Mouse (Mus musculus): Measurements from ENCODE around the gene C5ar2.
"Not testable (repeated sequence)": the region's sequence is repeated elsewhere in the genome, so short reads cannot be mapped to it uniquely, and the experiment has no call there.

Gene C5ar2

GRCm38 (mm10) chr7:16244067-16244466 is at the start of gene C5ar2:
Gene C5ar2, minus strand, starts transcription at chr7:16244154.
- DNase-seq (ENCODE audit: low spot score): no peak

- DNase-seq (ENCODE audit: low spot score): no peak
Measured at GRCm38 (mm10) chr7:16287791-16288190, 43.8 kb upstream of the C5ar2 start.

- no peak for DNase-seq (ENCODE audit: low spot score)
Measured at GRCm38 (mm10) chr7:16287016-16287415, 43.1 kb upstream of the C5ar2 start.

DNA sequence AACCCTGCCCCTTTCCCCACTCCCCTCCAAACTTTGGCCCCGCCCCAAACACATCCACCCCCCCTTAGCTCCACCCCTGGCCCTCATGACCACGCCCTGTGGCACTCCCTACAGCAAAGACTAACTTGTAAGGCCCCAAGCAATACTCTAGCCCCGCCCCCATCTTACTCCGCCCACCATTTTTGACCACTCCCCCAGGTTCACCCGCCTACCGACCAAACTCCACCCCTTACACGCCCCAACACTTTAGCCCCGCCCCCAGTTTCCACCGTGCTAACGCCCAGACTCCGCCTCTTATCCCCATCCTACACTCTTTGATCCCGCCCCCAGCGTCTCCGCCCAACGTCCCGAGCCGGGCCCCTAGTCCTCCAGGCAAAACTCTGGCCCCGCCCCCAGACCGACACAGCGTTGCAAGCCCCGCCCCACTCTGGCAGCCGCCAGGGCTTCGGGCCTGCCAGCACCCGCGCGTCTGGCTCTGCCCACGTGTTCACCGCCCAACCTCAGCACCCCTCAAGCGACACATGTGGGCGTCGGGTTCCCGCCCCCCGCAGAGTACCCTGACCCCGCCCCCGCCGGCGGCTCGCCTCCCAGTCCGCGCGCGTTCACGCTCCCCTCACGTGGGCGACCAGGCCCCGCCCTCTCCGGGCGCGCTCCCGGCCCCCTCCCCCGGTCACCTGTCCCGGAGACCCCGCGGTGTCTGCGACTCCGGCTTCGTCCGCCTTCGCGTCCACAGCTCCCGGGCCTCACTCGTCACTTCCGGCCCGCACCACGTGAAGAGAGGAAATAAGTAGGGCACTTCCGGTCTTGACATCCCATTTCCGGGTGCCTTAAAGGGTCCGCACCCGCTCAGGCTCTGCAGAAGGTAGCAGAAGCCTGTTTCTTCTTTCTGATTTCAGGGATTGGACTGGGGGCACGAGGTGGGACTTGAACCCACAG is 42.3 kb upstream of the C5ar2 start, which contains the start of gene Ccdc9:
Gene Ccdc9 (minus strand): TSS at position 770 of the 936 bp plus-strand sequence.
- DNase-seq (ENCODE audit: low spot score): peak; percentile 99

- no peak for DNase-seq (ENCODE audit: low spot score)
Measured at GRCm38 (mm10) chr7:16285450-16286025, 41.6 kb upstream of the C5ar2 start.

DNA sequence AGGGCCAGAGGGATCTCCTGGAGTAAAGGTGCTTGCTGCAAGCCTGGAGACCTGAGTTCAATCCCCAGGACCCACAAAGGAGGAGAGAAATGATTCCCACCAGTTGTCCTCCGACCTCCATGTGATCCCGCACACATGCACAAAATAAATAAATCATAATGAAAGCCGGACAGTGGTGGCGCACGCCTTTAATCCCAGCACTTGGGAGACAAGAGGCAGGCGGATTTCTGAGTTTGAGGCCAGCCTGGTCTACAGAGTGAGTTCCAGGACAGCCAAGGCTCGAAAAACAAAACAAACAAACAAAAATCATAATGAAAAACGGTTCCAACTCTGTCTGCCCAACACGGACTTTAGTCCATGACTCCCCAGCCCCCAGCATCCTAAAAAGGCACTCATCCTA is 41.0 kb upstream of the C5ar2 start:
- no peak for DNase-seq (ENCODE audit: low spot score)

- DNase-seq (ENCODE audit: low spot score): no peak
Measured at GRCm38 (mm10) chr7:16284001-16284400, 40.0 kb upstream of the C5ar2 start.

DNA sequence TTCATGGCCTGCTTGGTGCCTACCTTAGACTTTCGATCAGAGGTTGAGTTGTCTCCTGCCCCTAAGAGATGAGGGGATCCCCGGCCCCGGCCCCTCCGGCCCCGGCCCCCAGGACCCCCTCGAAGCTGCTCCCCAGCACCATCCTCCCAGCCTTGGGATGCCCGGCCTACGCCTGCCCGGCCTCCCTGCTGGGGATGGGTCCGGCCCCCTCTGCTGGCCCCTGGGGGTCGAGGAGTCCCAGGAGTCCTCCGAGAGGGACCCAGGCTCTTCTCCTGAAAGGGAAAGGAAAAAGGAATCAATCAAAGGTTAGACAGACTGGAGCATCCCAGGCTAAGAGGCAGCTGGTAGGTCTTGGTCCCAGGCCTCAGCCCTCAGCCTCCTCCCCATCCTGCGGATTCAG is 38.4 kb upstream of the C5ar2 start:
- no peak for DNase-seq (ENCODE audit: low spot score)

GRCm38 (mm10) chr7:16280721-16281120 is 36.8 kb upstream of the C5ar2 start:
- no peak for DNase-seq (ENCODE audit: low spot score)

GRCm38 (mm10) chr7:16274922-16275890 is 31.3 kb upstream of the C5ar2 start:
- DNase-seq (ENCODE audit: low spot score): no peak

- no peak for DNase-seq (ENCODE audit: low spot score)
Measured at GRCm38 (mm10) chr7:16273766-16274140, 29.8 kb upstream of the C5ar2 start.

DNA sequence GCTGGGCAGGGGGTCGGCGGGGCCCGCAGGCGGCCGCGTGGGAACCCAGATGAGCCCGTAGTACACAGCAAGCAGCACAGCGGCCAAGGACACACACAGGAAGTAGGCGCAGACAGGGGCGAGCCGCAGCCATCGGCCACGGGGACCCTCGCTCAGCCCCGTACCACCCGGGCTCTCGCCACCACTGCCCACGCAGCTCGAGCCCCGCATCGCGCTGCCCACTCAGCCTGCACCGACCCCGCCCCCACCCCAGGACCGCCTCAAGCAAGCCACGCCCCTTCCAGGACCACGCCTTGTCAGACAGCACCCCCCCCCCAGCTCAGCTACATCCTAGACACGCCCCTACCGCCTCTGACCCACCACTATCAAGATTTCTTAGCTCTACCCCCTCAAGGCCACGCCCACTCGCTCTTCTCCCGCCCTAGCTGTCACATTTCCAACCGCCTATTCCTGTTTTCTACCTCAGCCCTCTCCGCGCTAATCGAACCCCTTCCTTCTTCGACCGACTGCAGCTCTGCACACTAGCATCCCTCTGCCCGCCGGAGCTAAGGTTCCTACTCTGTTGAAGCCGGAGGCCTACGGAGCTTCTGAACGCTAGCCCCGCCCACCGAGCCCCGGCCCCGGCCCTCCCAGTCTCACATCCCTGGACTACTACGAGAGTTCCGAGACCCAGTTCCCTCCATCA is 29.3 kb upstream of the C5ar2 start, which contains the start of gene Inafm1:
Gene Inafm1 (minus strand): TSS at position 537 of the 685 bp plus-strand sequence.
- DNase-seq (ENCODE audit: low spot score): peak; percentile 89

DNA sequence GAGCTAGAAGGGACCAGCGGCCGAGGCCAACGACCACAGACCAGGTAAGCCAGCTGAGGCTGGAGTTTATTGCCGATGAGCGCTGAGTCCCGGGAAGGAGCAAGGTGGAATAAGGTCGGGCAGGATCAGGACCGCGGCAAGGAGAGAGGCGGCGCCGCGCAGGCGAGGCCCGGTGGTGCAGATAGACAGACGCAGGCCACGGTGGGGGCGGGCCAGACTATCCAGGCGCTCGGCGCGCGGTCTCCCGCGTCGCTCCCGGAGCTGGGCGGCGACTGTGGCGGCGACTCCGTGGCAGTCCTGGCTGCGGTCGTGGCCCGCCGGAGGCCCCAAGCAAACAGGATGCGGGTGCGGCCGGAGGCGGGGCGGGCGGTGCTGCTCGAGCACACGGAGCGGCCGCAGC is 28.7 kb upstream of the C5ar2 start:
- DNase-seq (ENCODE audit: low spot score): peak; percentile 65

DNA sequence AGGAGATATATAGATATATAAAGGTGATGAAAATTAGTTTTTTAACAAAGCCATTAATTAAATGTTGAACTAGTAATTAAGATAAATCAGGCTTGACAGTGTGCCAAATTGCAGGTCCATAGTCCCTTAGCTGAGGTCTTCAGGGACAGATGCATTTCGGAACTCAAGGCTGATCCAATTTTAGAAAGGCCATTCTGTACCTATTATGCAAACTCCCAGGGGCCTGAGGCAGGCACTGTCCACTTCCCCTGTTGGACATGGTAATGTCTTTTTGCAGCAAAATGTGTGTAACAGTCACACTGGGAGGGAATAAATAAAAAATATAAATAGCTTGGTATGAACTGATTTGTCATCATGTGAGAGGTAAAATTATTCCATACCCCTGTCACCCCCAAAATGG is 27.2 kb upstream of the C5ar2 start:
- no peak for DNase-seq (ENCODE audit: low spot score)

- DNase-seq (ENCODE audit: low spot score): not testable (repeated sequence)
Measured at GRCm38 (mm10) chr7:16266593-16266992, 22.6 kb upstream of the C5ar2 start.

DNA sequence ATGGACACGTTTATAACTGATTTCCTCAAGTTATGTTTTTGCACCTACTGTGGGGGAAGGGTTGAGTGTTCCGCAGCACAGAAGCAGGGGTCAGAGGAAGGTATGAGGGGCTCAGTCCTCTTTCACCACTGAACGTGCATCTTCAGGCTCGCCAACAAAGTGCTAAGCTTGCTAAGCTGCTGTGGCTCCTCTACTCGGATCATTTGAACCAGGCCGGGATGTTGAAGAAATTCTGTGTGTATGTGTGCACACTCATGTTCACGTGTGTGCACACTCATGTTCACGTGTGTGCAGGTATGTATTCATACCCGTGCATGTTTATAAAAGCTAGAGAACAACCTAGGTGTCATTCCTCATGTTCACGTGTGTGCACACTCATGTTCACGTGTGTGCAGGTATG is 21.9 kb upstream of the C5ar2 start:
- DNase-seq (ENCODE audit: low spot score): no peak

DNA sequence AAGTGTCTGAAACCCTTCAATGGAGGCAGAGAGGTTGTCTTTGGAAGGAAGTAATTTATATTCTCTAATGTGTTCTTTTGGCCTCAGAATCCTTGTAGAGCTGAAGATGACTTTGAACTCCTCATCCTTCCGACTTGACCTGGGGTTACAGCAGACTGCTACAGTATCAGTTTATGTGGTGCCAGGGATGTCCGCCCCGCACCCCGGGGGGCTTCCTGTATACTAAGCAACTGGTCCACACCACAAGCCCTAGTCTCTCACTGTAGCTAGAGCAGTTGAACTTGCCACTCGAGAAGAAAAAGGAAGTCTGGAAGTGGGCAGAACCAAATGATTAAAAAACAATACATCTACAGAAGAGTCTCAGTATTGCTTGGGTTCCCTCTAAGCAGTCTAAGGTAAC is 19.9 kb upstream of the C5ar2 start:
- DNase-seq (ENCODE audit: low spot score): no peak

DNA sequence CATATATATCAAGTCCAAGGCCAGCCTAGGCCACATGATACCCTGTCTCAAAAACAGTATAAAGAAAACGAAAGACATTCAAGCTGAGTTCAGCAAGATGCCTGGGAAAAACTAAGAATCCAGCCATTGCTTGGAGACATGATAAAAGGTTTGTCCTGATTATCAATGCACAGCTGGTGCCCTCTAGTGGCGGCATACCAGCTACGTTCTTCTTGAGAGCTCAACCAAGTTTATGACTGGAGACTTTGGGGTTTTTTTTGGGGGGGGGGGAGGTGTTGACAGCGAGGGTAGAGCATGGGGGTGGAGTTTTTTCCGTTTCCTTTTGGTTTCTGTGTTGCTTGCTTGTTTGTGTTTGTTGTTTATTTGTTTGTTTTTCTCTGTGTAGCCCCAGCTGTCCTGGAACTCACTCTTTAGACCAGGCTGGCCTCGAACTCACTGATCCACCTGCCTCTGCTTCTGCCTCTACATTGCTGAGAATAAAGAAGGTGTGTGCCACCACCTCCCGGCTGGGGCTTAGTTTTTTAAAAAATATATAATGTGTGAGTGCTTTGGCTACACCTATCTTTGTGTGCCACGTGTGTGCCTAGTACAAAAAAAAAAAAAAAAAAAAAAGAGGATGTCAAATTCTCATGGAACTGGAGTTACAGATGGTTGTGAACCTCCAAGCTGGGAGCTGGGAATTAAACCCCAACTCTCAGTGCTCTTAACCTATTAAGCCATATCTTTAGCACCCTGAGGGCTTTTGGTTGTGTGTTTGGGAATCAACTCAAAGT is 19.2 kb upstream of the C5ar2 start:
- peak; percentile 85 for DNase-seq (ENCODE audit: low spot score)

DNA sequence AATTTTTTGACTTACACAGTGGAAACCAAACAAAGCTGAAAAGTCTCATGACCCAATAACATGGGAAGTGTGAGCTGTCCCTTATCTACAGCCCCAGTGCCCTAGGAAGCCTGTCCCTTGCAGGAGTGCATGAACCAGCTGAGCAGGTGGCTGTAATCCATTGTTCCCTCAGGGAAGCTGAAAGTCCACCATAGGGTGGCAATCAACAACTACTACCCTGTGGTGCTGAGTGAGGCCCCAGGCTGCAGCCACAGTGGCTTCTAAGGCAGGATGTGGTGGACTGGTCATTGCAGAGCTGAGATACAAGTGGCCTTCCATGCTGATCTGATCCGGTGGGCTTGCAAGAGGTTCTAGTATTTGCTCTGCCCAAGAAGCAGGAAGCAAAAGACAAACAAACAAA is 17.1 kb upstream of the C5ar2 start:
- DNase-seq (ENCODE audit: low spot score): no peak

DNA sequence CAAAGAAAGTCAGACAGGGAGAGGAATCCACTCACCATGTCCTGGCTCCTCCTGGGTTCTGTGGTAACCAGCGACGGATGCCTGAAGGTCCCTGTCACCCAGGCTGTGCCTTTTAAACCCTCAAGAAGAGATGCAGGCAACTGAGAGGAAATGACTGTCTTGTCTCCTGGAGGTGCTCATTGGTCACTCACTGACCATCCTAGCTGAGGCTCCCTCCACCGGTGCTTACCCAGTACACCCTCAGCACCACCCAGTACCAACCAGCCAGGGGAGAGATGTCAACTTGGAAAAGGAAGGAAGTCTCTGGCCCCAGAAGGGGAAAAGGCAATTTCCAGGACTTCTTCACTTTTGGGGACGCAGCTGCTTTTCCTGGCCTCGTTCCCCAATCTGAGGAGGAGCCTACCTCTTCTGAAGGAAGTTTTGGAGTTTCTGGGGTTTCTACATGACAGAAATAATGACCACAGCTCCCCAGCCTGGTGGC is 15.2 kb upstream of the C5ar2 start, which contains the start of gene C5ar1:
Gene C5ar1 (minus strand): TSS at position 431 of the 481 bp plus-strand sequence.
- no peak for DNase-seq (ENCODE audit: low spot score)

Measured in adipocyte (in vitro differentiated cells).